Mouse (Mus musculus) 3T3-L1 (cell line): ENCODE results near the gene Sipa1l3.

Source experiments
- DNase-seq: peaks from one replicate; pipeline ENCODE4 v3.0.0-alpha.2; 2015; ENCODE audit warnings: low read depth, low spot score

Sipa1l3 gene

GRCm38 (mm10) chr7:29306108-29306507 lies 212.3 kb downstream of the Sipa1l3 start:
- DNase-seq = no peak

- DNase-seq = no peak
These were observed 213.0 kb downstream of the Sipa1l3 start for GRCm38 (mm10) chr7:29305263-29305988.

GRCm38 (mm10) chr7:29304463-29305262 lies 213.8 kb downstream of the Sipa1l3 start:
- peak; percentile 48 for DNase-seq

GRCm38 (mm10) chr7:29303738-29304462 lies 214.5 kb downstream of the Sipa1l3 start, which contains the start of gene Dpf1:
Gene Dpf1, plus strand, starts transcription at chr7:29303951.
- DNase-seq = peak; percentile 73

- no peak for DNase-seq
These were observed 215.8 kb downstream of the Sipa1l3 start for GRCm38 (mm10) chr7:29302641-29303040.

GRCm38 (mm10) chr7:29301127-29301566 lies 217.3 kb downstream of the Sipa1l3 start:
- DNase-seq = peak; percentile 80

- DNase-seq = peak; percentile 77
These were observed 221.4 kb downstream of the Sipa1l3 start for GRCm38 (mm10) chr7:29296998-29297397.

GRCm38 (mm10) chr7:29295861-29296647 lies 222.4 kb downstream of the Sipa1l3 start:
- no peak for DNase-seq

- DNase-seq = no peak
These were observed 224.2 kb downstream of the Sipa1l3 start for GRCm38 (mm10) chr7:29294111-29294761.

- DNase-seq = no peak
These were observed 225.0 kb downstream of the Sipa1l3 start for GRCm38 (mm10) chr7:29293131-29294065.

- DNase-seq = no peak
These were observed 225.9 kb downstream of the Sipa1l3 start for GRCm38 (mm10) chr7:29292458-29293098.

- DNase-seq = no peak
These were observed 226.6 kb downstream of the Sipa1l3 start for GRCm38 (mm10) chr7:29291616-29292457.

GRCm38 (mm10) chr7:29290691-29291485 lies 227.6 kb downstream of the Sipa1l3 start:
- DNase-seq = no peak

GRCm38 (mm10) chr7:29289856-29290255 lies 228.6 kb downstream of the Sipa1l3 start:
- DNase-seq = no peak

- no peak for DNase-seq
These were observed 229.4 kb downstream of the Sipa1l3 start, which contains the start of gene Ppp1r14a for GRCm38 (mm10) chr7:29288942-29289638. Gene Ppp1r14a, plus strand, starts transcription at chr7:29289308.

- no peak for DNase-seq
These were observed 230.4 kb downstream of the Sipa1l3 start for GRCm38 (mm10) chr7:29288079-29288478.

GRCm38 (mm10) chr7:29287481-29287880 lies 231.0 kb downstream of the Sipa1l3 start:
- no peak for DNase-seq
